Mouse (Mus musculus) stomach, postnatal 0 days (tissue): ENCODE measurements around the gene H2-Eb1. TPM values are rescaled to one million over a fixed set of nuclear protein-coding genes. Genes with fewer than 3 reads are reported as not detected.

Experiments used
- ATAC-seq: fragments of 200-750 bp; cut with Nextera tagmentation; 2 replicates; pipeline ENCODE4 v1.8.0; 2017; ENCODE audit not compliant: low FRiP score, low TSS enrichment
- DNase-seq: peaks from one replicate; pipeline ENCODE4 v3.0.0-alpha.2; 2016; ENCODE audit warnings: low spot score
- H3K27ac ChIP-seq: fragments of 300-500 bp; sonication (generic); replicated peaks from 2 replicates; pipeline ENCODE4 v1.5.1; 2014; ENCODE audit warnings: mild to moderate bottlenecking, control low read depth
- H3K27me3 ChIP-seq: fragments of 300-500 bp; sonication (generic); 2 replicates; pipeline ENCODE4 v1.6.1; 2014; ENCODE audit warnings: low read length; ENCODE audit not compliant: control insufficient read depth, insufficient read depth
- H3K36me3 ChIP-seq: fragments of 300-500 bp; sonication (generic); 2 replicates; pipeline ENCODE4 v1.6.1; 2014; ENCODE audit warnings: low read length, mixed read lengths; ENCODE audit not compliant: control insufficient read depth, insufficient read depth
- H3K4me1 ChIP-seq: fragments of 300-500 bp; sonication (generic); replicated peaks from 2 replicates; pipeline ENCODE4 v1.6.1; 2014; ENCODE audit warnings: antibody characterized with exemption; ENCODE audit not compliant: control insufficient read depth, insufficient read depth
- H3K4me2 ChIP-seq: fragments of 300-500 bp; sonication (generic); replicated peaks from 2 replicates; pipeline ENCODE4 v1.6.1; 2014; ENCODE audit warnings: low read depth, mild to moderate bottlenecking, control low read depth, moderate library complexity
- H3K4me3 ChIP-seq: fragments of 300-500 bp; sonication (generic); 2 replicates; pipeline ENCODE4 v1.5.1; 2014; ENCODE audit warnings: low read depth, low read length, control low read depth
- H3K9ac ChIP-seq: fragments of 300-500 bp; sonication (generic); 2 replicates; pipeline ENCODE4 v1.6.1; 2014; ENCODE audit warnings: mild to moderate bottlenecking, low read length, control low read depth, mixed read lengths
- H3K9me3 ChIP-seq: fragments of 300-500 bp; sonication (generic); 2 replicates; pipeline ENCODE4 v1.6.1; 2016; ENCODE audit warnings: low read length; ENCODE audit not compliant: control insufficient read depth
- CTCF ChIP-seq: IDR thresholded peaks from 2 replicates; pipeline ENCODE4 v1.5.1; 2016; ENCODE audit warnings: antibody characterized with exemption, low read depth, mild to moderate bottlenecking, moderate library complexity
- EP300 ChIP-seq: optimal IDR thresholded peaks from 2 replicates; pipeline ENCODE3; 2016; ENCODE audit warnings: antibody characterized with exemption
- WGBS: fragments of 180-500 bp; shearing (Covaris S2); extraction: QIAGEN DNeasy Blood & Tissue Kit; methylation state at CpG from one replicate; pipeline ENCODE4 v1.1.7; 2014; 5-methylcytosine and 5-hydroxymethylcytosine counted together
- polyA plus RNA-seq: library from polyadenylated mRNA; unstranded; fragments of >200 nt; fragmentation: Nextera tagmentation; extraction: Ambion mirVana; gene quantifications from 2 replicates; pipeline ENCODE4 v1.2.1, GENCODE M21; 2015

The H2-Eb1 gene
- polyA plus RNA-seq, 1 experiment from 2014 or later = 6.7 TPM

DNA sequence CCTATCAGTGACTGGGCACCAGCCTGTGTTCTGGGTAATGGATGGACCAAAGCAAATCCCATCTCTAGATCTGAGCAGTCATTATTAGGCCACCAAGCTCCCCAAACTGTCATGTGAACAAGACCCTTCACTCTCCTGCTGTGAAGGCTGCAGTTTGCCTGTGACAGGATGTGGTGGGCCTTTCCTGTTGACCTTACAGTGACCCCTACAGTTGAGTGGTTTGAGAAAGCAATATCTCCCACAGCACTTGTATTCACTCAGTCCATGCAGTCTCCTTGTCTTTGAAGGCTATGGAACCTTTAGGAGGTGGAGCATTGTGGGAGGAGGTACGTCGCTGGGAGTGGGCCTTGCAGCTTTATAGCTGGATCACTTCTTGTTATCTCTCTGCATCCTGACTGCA, 24.1 kb downstream of the H2-Eb1 start:
- no peak for DNase-seq
- no peak for ATAC-seq
- no peaks in the 10 kb centered on the region for H3K27me3 ChIP-seq
- TF ChIP-seq CTCF (no peak), EP300 (no peak)
- H3K4me2 ChIP-seq = no peak overlapping the region
- H3K9me3 ChIP-seq = no peaks in the 10 kb centered on the region
- H3K9ac ChIP-seq = no peak overlapping the region
- H3K27ac ChIP-seq = no peak overlapping the region
- H3K4me1 ChIP-seq = no peaks in the 10 kb centered on the region
- no peaks in the 10 kb centered on the region for H3K36me3 ChIP-seq
- 76% methylated on average over 2 of the region's 2 CpGs for WGBS
- no peak overlapping the region for H3K4me3 ChIP-seq

- DNase-seq (no peak), ATAC-seq (no peak)
- TF ChIP-seq EP300 (no peak), CTCF (no peak)
- WGBS = 93% methylated on average over 1 of the region's 1 CpGs
- Histone ChIP-seq H3K27ac (no peak overlapping the region), H3K9me3 (no peaks in the 10 kb centered on the region), H3K9ac (no peak overlapping the region), H3K4me3 (no peak overlapping the region), H3K27me3 (no peaks in the 10 kb centered on the region), H3K36me3 (no peaks in the 10 kb centered on the region), H3K4me2 (no peak overlapping the region), H3K4me1 (no peaks in the 10 kb centered on the region)
Measured at GRCm38 (mm10) chr17:34331200-34331599, 25.5 kb downstream of the H2-Eb1 start.

- no peak overlapping the region for H3K4me3 ChIP-seq
Measured at GRCm38 (mm10) chr17:34340619-34341402, 35.1 kb downstream of the H2-Eb1 start.

GRCm38 (mm10) chr17:34344882-34345281, 39.2 kb downstream of the H2-Eb1 start:
- no peak for ATAC-seq
- TF ChIP-seq CTCF (no peak), EP300 (no peak)
- Histone ChIP-seq H3K4me3 (no peak overlapping the region), H3K9me3 (no peaks in the 10 kb centered on the region), H3K4me1 (no peaks in the 10 kb centered on the region), H3K27me3 (no peaks in the 10 kb centered on the region), H3K9ac (no peak overlapping the region), H3K4me2 (no peak overlapping the region), H3K36me3 (no peaks in the 10 kb centered on the region), H3K27ac (no peak overlapping the region)
- WGBS = 81% methylated on average over 4 of the region's 4 CpGs
- DNase-seq = no peak

More at GRCm38 (mm10) chr17:34340619-34341402, 35.1 kb downstream of the H2-Eb1 start:
- no peaks in the 10 kb centered on the region for H3K36me3 ChIP-seq
- ATAC-seq = no peak
- H3K9me3 ChIP-seq = no peaks in the 10 kb centered on the region
- H3K4me1 ChIP-seq = no peaks in the 10 kb centered on the region
- H3K4me2 ChIP-seq = no peak overlapping the region
- no peak for TF ChIP-seq EP300
- TF ChIP-seq CTCF = no peak
- DNase-seq = no peak
- H3K9ac ChIP-seq = no peak overlapping the region
- WGBS = 46% methylated on average over 3 of the region's 3 CpGs
- no peaks in the 10 kb centered on the region for H3K27me3 ChIP-seq
- no peak overlapping the region for H3K27ac ChIP-seq

- H3K4me3 ChIP-seq = no peak overlapping the region
- ATAC-seq = no peak
- no peak overlapping the region for H3K27ac ChIP-seq
- no peaks in the 10 kb centered on the region for H3K4me1 ChIP-seq
- H3K4me2 ChIP-seq = no peak overlapping the region
- TF ChIP-seq EP300 (no peak), CTCF (no peak)
- no peaks in the 10 kb centered on the region for H3K27me3 ChIP-seq
- 82% methylated on average over 7 of the region's 7 CpGs for WGBS
- H3K9me3 ChIP-seq = no peaks in the 10 kb centered on the region
- DNase-seq = no peak
- no peaks in the 10 kb centered on the region for H3K36me3 ChIP-seq
- no peak overlapping the region for H3K9ac ChIP-seq
Measured at GRCm38 (mm10) chr17:34345486-34345885, 39.8 kb downstream of the H2-Eb1 start.

DNA sequence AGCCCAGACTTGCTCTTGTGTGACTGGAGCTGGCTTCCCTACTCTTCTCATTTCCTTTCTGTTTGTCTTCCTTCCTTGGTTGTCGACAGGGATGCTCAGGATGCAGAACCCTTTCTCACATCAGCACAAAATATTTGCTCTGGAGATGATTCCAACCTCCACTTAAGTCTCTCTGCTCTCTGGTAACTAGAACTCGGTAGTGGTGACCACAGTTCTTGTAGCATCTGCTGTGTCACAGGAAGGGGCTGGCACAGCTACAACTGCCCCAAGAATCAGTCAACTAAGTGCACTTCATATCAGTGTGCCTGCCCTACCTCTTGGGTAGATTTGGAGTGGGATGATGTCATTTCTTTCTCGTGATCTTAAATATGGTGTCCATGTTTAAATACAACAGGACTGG, 40.4 kb downstream of the H2-Eb1 start:
- H3K4me3 ChIP-seq = no peak overlapping the region
- no peaks in the 10 kb centered on the region for H3K4me1 ChIP-seq
- TF ChIP-seq CTCF (no peak), EP300 (no peak)
- H3K4me2 ChIP-seq = no peak overlapping the region
- no peaks in the 10 kb centered on the region for H3K27me3 ChIP-seq
- H3K36me3 ChIP-seq = no peaks in the 10 kb centered on the region
- no peak overlapping the region for H3K9ac ChIP-seq
- no peak for DNase-seq
- H3K27ac ChIP-seq = no peak overlapping the region
- no peaks in the 10 kb centered on the region for H3K9me3 ChIP-seq
- no peak for ATAC-seq
- WGBS = 63% methylated on average over 3 of the region's 3 CpGs
